9 mouse cellular contexts compared by ENCODE assay signal in genomic region chr3:95963681-95964080, GRCm38 (mm10). TPM values are rescaled to one million over a fixed set of nuclear protein-coding genes. Genes with fewer than 3 reads are reported as not detected.
DNase-seq lines count a peak whose midpoint lies in the region; ATAC-seq and TF ChIP-seq lines count a peak whose summit lies in the region.
"Had no signal": no experiment of that assay in that cellular context is flagged by ENCODE, and none has a peak within 500 bp of the region (broad histone marks: within the 10 kb centered on the region; RNA-seq: fewer than 3 reads in every experiment).

No protein-coding gene starts in this region.

- H3K27me3 ChIP-seq in lung, embryonic 14.5 days (ENCODE audit: insufficient read depth, low read length): no peaks in the 10 kb centered on the region
- no peaks in the 10 kb centered on the region for H3K27me3 ChIP-seq in forebrain, embryonic 16.5 days (replicated peaks; ENCODE audit: control insufficient read depth, insufficient read depth, low read length)

- H3K36me3 ChIP-seq in lung, embryonic 14.5 days (ENCODE audit: insufficient read depth): no peaks in the 10 kb centered on the region
- H3K36me3 ChIP-seq in forebrain, embryonic 16.5 days (ENCODE audit: control insufficient read depth, insufficient read depth): no peaks in the 10 kb centered on the region
- H3K36me3 ChIP-seq: forebrain, embryonic 12.5 days had no signal

- H3K4me2 ChIP-seq in lung, embryonic 14.5 days: no peak overlapping the region
- H3K4me2 ChIP-seq in forebrain, embryonic 16.5 days (ENCODE audit: low read length): no peak overlapping the region
- H3K4me2 ChIP-seq: forebrain, embryonic 12.5 days had no signal

- no peaks in the 10 kb centered on the region for H3K9me3 ChIP-seq in lung, embryonic 14.5 days (ENCODE audit: low read depth, low read length)
- no peaks in the 10 kb centered on the region for H3K9me3 ChIP-seq in forebrain, embryonic 16.5 days (ENCODE audit: control insufficient read depth, low read length)
- H3K9me3 ChIP-seq: forebrain, embryonic 12.5 days had no signal

- WGBS in lung, embryonic 14.5 days: 42% methylated on average over 4 of the region's 4 CpGs
- WGBS in forebrain, embryonic 16.5 days: 40% methylated on average over 4 of the region's 4 CpGs

- DNase-seq in cerebellum, postnatal 14 days: peak; percentile 60 to 67
- DNase-seq in lung, embryonic 14.5 days: peak; percentile 36
- no peak for DNase-seq in lung, postnatal 25 days (ENCODE audit: low spot score)
- peak; percentile 28 for DNase-seq in adipocyte (ENCODE audit: low spot score)
- peak; percentile 76 for DNase-seq in naive thymus-derived CD4-positive, alpha-beta T cell, adult 2 months (ENCODE audit: low read depth)
- DNase-seq in gastrocnemius, postnatal 10 days: no peak

- ATAC-seq in cerebellum, adult (ENCODE audit: insufficient number of reproducible peaks, low FRiP score, low TSS enrichment): no peak
- ATAC-seq in lung, embryonic 14.5 days (ENCODE audit: insufficient read depth): no peak
- no peak for ATAC-seq in forebrain, embryonic 16.5 days

- no peaks in the 10 kb centered on the region for H3K4me1 ChIP-seq in lung, embryonic 14.5 days (ENCODE audit: insufficient read depth)
- H3K4me1 ChIP-seq in forebrain, embryonic 16.5 days (replicated peaks; ENCODE audit: control insufficient read depth, insufficient read depth, low read length): peaks cover 4% of the 10 kb centered on the region

- no peak overlapping the region for H3K4me3 ChIP-seq in lung, embryonic 14.5 days (ENCODE audit: low read depth, low read length)
- H3K4me3 ChIP-seq in forebrain, embryonic 16.5 days (replicated peaks; ENCODE audit: low read length): no peak overlapping the region
- H3K4me3 ChIP-seq: forebrain, embryonic 12.5 days had no signal

- no peak overlapping the region for H3K27ac ChIP-seq in lung, embryonic 14.5 days (ENCODE audit: low read depth)
- H3K27ac ChIP-seq in forebrain, embryonic 16.5 days (ENCODE audit: low read length): no peak overlapping the region
- H3K27ac ChIP-seq: forebrain, embryonic 12.5 days had no signal

- H3K9ac ChIP-seq in lung, embryonic 14.5 days: no peak overlapping the region
- H3K9ac ChIP-seq in forebrain, embryonic 16.5 days (replicated peaks; ENCODE audit: low read depth, low read length): no peak overlapping the region
- H3K9ac ChIP-seq: forebrain, embryonic 12.5 days had no signal

- TF ChIP-seq CTCF in lung, embryonic 14.5 days (IDR thresholded peaks at IDR 0.05; ENCODE audit: low read depth): peak; percentile 39; the same call in 1 of the 2 replicates

RNA-seq across cellular contexts. Expression of gene Plekho1, which starts 32.1 kb away (rescaled TPM):
- polyA plus RNA-seq in lung, embryonic 14.5 days (2014; fragmentation: Nextera tagmentation; extraction: Ambion mirVana): 36.7 and 37.0 TPM in 2 replicates
- 71.4 and 74.9 TPM in 2 replicates for polyA plus RNA-seq in forebrain, embryonic 16.5 days (2015; fragmentation: Nextera tagmentation; extraction: Ambion mirVana)
- total RNA-seq in gastrocnemius, postnatal 10 days (2021): 10 to 100 TPM; 56.2 to 67.9 TPM

RNA-seq across cellular contexts. Expression of gene Anp32e, which starts 34.6 kb away (rescaled TPM):
- 80.5 and 84.0 TPM in 2 replicates for polyA plus RNA-seq in lung, embryonic 14.5 days (2014; fragmentation: Nextera tagmentation; extraction: Ambion mirVana)
- polyA plus RNA-seq in forebrain, embryonic 16.5 days (2015; fragmentation: Nextera tagmentation; extraction: Ambion mirVana): 185 and 205 TPM in 2 replicates
- total RNA-seq in gastrocnemius, postnatal 10 days (2021): 100 to 1,000 TPM in 1 of 2 experiments, 10 to 100 TPM in 1; 87.3 to 101 TPM

RNA-seq across cellular contexts. Expression of gene Car14, which starts 59.2 kb away (rescaled TPM):
- 10.4 and 12.5 TPM in 2 replicates for polyA plus RNA-seq in lung, embryonic 14.5 days (2014; fragmentation: Nextera tagmentation; extraction: Ambion mirVana)
- polyA plus RNA-seq in forebrain, embryonic 16.5 days (2015; fragmentation: Nextera tagmentation; extraction: Ambion mirVana): 9.4 and 10.2 TPM in 2 replicates
- 10 to 100 TPM; 49.1 to 56.9 TPM for total RNA-seq in gastrocnemius, postnatal 10 days (2021)

Comparison
In these comparisons a context has a peak if more than half of its experiments do, and no peak if none do; other contexts are left out.
1. DNase-seq: peak in cerebellum, postnatal 14 days (2 of 2), lung, embryonic 14.5 days (single experiment), adipocyte (single experiment) and naive thymus-derived CD4-positive, alpha-beta T cell, adult 2 months (single experiment); none in lung, postnatal 25 days (single experiment) and gastrocnemius, postnatal 10 days (single experiment).